Mouse (Mus musculus) left cerebral cortex, postnatal 10 days (tissue): ENCODE results near the gene H2al2a. TPM values are rescaled to one million over a fixed set of nuclear protein-coding genes. Genes with fewer than 3 reads are reported as not detected.
"Not testable (repeated sequence)": the region's sequence is repeated elsewhere in the genome, so short reads cannot be mapped to it uniquely, and the experiment has no call there.

Experiments
- DNase-seq, 2 experiments: peaks; one replicate each; pipeline ENCODE4 v3.0.0; 2021 to 2022; ENCODE audit warnings: low spot score in 2 of 2, mixed read lengths in 1 of 2; ENCODE audit errors: extremely low spot score in 1 of 2
- intact Hi-C: fragments of 180-260 bp; cut with DNase I; formaldehyde crosslinking; loops from one replicate; pipeline ENCODE4 v1.15.1; 2025
- total RNA-seq, 2 experiments: library from RNA; stranded (reverse); gene quantifications; 2 replicates each; pipeline ENCODE4 v1.2.3; 2021

The H2al2a gene
- total RNA-seq, 2 experiments from 2014 or later = not detected

DNA sequence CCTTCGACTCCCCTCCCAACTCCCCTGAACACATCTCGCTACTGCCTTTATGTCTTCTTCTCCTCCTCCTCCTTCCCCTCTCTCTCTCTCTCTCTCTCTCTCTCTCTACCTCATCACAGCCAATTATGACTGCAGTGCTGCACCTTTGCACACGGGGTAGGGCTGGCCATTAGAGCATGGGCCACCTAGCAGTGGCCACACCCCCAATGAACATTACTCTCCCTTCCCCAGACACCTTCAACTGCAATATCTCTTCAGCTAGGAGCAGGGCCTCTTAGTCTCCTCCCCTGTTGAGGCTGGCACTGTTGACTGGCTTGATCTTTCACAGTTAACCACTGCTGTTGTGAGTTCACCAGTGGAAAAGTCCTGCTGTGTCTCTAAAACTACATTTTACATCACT, 10.1 kb downstream of the H2al2a start:
- intact Hi-C loops = no loop called here
- DNase-seq = no peak

DNA sequence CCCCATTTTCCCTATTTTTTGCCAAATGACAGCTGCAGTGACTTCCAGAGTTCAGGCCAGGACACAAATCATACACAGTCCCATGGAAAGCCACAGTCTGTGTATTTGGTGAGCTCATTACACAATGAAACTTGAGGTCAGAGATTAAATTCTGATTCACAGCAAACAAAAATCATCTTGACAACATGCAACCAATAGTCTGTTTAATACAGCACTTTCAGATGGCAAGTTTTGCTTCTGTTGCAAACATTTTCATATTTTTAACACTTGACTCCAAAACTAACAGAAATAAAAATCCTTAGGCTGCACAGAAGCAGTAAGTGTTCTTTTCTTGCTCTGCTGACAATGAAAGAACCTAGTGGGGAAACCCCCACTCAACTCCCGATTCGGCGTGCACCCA, 12.0 kb downstream of the H2al2a start:
- DNase-seq = no peak
- intact Hi-C loops = no loop called here

DNA sequence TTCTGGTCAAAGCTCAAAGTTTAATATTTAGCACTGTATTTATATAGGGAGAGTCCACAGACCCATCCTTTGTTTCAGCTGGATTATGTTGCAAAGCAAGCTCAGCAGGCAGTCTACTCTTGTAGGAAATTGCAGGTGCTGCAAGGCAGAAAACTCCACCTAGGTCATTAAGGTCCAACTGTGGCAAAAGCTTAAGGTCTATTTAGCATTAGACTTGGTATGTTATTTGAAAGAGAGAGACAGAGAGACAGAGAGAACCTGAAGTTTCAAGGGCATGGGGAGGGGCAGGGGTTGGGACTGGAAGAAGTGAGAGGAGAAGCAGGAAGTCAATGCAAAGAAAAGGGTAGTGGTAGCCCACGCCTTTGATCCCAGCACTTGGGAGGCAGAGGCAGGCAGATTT, 14.0 kb downstream of the H2al2a start:
- intact Hi-C loops = no loop called here
- no peak for DNase-seq

DNA sequence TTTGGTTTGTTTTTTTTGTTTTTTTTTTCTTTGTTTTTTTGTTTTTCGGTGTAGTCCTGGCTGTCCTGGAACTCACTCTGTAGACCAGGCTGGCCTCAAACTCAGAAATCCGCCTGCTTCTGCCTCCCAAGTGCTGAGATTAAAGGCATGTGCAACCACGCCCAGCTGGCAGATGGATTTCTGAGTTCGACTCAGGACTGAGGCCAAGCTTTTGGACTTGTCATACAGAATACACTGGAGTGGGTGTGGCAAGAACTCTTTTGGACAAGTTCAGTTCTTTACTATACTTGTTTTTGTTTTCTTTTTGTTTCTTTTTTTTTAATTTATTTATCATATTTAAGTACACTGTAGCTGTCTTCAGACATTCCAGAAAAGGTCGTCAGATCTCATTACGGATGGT, 18.1 kb downstream of the H2al2a start:
- no peak for DNase-seq
- intact Hi-C loops = no loop called here

DNA sequence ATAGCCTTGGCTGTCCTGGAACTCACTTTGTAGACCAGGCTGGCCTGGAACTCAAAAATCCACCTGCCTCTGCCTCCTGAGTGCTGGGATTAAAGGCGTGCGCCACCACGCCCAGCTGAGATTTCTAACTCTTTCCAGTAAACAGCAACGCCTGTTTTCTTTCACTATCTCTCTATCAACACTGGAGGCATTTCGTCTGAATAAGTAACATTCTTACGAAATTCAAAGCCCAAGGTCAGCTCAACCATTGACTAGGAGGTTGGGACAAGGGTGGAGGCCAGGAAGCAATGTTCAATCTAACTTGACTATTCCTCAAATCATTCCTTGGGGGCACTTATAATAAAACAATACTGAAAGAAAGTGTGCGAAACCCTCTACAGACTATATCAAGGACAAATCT, 18.5 kb downstream of the H2al2a start:
- intact Hi-C loops, DNase-seq: not testable (repeated sequence)

DNA sequence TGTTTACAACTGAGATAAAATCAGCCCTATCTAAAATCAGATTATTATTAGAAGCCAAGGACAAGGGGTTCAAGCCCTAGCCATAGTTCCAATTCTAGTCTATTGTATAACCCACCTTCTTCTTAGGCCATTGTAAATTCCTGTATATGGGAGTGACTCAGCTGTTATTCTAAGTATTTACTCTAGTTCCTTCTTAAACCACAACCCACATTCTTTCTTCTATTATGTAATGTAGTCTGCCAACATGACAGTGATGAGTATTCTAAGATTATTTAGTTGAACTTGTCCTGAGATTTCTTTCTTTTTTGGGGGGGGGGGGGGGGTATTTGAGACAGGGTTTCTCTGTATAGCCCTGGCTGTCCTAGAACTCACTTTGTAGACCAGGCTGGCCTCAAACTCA, 19.1 kb downstream of the H2al2a start:
- DNase-seq = not testable (repeated sequence)

DNA sequence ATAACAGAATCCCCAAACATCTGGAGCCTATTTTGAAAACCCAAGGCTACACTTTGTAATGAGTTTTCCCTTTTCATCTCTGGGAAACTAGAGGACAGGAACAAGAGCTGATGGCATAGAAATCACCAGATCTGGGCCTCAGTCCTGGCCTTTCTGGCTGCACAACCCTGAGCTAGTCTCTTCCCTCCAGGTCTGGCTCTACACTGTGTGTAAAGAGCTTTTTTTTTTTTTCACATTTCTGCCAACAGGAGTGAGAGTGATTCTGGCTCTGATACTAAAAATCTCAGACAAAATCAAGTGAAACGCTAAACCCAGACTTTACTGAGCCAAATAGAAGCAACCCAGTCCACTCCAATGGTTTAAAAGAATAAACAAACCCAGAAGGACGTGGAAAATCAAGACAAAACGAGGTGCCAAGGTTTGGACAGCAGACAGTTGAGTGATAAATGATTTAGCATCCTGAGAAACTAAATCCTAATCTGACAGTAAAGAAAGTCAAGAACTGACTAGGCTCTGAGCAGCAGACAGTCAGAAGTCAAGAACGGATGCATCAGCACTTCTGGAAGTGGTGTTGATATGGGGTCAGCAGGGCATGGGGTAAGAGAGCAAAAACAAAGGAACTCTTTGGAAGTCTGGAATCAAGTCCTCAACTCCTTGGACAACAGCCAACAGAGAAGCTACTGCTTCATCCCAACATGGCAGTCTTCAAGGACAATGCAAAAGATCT, 21.0 kb downstream of the H2al2a start:
- intact Hi-C loops = no loop called here
- no peak for DNase-seq

More for the DNA sequence above, 19.1 kb downstream of the H2al2a start:
- intact Hi-C loops = not testable (repeated sequence)

DNA sequence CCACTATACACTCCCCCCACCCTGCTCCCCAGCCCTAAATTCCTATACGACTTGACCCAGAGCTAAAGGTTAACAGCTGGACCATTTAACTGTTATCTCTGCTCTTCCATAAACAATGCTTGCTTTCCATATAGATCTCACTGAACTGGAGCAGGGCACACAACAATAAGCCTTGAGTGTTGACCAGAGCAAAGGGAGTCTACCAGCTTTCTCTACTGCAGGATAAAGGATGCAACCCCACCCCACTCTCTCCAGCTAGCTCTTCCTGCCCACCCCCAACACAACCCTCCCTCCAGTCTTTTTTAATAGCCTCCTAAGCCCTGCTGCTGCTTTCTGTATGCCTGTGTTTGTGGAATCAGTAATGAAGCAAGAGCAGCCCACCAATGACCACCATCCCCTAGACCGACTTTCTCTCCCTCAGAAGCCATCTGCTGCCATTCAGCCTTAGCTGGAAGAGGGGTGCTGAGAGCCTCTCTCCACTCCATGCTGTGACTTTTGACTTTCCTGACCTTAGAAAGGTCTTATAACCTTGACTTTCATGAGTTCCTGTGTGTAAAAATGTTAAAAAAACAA, 22.8 kb downstream of the H2al2a start:
- intact Hi-C loops = no loop called here
- no peak for DNase-seq

DNA sequence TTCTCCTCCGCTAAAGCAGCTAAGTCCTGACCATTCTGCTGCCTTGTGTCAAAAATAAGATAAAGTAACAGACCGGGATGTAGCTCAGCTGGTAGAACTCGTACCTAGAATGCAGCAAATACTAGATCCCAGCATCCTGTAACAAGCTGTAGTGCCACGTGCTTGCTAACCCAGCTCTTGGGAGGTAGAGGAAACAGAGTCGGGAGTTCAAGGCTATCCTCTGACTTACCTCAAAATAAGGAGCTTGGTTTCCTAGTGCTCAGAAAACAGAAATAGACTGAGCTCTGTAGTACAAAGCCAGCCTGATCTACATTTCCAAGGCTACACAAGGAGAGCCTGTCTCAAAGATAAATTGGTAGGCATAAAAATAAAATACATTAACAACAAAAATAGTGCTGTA, 23.5 kb downstream of the H2al2a start:
- DNase-seq = no peak

DNA sequence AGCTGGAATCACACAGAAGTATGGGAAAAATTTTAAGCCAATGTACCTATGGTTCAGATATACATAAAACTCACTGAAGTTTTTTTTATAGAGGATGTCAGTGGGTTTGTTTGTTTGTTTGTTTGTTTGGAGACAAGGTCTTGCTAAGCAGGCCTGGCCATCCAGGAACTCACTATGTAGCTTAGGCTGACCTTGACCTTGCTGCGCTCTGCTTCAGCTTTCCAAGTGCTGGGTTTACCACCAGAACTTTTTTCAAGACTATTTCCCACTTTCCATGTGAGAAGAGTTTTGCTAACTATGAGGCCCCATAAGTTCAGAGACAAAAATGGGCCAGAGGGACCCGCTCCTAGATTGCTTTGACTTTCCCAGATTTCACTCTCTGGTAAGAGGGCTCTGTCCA, 23.9 kb downstream of the H2al2a start:
- DNase-seq = no peak
- intact Hi-C loops = no loop called here

More for the DNA sequence above, 23.5 kb downstream of the H2al2a start:
- intact Hi-C loops = no loop called here

DNA sequence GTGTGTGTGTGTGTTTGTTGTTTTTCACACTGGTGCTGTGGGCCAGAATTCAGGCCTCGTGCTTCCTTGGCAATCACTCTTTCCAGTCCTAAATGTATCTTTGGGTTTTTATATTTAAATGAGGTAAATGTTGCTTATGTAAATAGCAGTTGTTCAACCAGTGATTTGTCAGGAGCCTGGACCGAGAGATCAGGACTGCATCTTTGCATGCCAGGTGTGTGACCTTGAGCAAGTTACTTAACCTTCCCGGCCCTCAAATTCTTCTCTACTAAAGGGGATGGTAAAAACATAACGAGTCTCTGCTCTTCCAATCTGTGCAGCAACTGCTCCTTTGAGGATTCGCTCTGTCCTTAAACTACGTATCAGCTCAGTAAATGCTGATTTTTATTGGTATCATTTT, 25.4 kb downstream of the H2al2a start:
- no peak for DNase-seq
- intact Hi-C loops = no loop called here

DNA sequence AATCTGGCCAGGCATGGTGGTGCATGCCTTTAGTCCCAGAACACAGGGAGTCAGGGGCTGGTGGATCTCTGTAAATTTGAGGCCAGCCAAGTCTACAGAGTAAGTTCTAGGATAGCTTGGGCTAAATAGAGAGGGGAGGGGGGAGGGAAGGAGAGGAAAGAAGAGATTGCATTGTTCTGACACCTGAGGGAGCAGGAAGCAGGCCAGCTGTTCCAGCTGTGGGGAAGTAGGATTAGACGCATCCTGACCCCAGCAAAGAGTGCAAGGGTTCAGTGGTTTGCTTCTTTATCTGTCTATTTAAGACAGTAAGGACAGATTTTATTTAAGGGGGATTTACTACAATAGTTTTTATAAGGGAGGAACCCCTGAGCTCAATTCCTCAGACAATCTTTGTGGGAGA, 26.1 kb downstream of the H2al2a start:
- DNase-seq = no peak
- intact Hi-C loops = no loop called here

DNA sequence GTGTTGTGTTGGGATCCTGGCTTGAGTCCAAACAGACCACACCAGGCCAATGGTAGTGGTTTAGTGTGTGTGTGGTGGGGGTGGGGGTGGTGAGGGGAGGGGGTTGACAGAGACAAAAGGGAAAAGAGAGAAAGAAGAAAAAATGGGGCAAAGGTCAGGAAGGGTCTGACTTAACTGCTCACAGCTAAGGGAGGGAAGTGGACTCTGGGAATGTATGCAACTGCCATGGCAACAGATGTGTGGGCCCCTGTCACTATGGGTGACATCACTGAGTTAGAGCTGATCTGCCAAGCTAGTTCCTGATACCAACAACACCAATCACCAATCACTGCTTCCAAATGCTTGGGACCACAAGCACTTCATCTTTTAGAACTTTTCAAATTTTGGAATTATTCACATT, 26.6 kb downstream of the H2al2a start:
- intact Hi-C loops = no loop called here
- DNase-seq = no peak

DNA sequence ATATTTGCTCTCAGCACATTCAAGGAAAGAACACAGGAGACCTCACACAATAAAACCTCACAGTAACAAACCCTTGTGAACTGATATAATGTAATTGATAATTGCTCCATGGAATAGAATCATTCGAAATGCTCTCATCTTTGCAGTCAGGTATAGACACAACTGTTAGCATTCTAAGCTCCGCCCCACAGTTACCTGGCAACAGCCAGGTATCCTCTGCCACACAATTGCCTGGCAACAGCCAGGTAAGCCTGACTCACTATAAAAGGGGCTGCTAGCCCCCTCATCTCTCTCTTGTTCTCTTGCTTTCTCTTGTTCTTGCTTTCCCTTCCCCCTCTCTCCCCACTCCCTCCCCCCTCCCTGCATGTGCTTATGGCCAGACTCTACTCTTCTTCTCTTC, 28.2 kb downstream of the H2al2a start:
- no peak for DNase-seq
- intact Hi-C loops = no loop called here

DNA sequence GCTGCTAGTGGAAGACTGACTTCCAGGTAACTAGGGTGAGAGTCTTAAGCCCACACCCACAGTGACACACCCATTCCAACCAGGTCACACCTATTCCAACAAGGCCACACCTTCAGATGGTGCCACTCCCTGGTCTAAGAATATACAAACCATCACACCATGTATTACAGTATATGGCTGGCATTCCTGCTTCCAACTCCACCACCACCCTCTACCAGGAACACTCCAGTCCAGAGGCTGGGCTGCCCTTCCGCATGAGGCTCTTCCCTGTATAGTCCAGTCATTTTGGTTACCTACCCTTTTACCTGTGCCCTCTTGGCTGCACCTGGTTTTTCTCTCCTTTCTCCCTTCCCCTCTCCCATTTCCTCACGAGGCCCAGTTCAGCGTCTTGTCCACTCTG, 28.7 kb downstream of the H2al2a start:
- intact Hi-C loops, DNase-seq: not testable (repeated sequence)

DNA sequence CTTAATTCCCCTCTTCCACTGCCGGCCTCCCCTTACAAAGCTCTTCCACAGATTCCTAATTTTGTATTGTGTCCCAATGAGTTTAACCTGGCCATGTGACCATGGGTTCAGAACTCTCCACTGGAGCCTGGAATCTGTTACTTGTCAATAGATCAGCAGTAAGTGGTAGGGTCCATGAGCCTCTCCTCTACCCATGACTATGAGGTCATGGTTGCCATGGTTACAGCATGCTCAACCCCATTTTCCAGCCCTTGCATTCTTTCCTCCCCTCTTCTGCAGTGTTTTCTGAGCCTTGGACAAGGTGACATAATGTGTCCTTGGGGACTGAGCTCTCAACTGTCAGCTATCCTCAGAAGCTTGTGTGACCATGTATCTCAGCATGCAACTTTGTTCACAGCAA, 37.3 kb downstream of the H2al2a start:
- DNase-seq = no peak
- intact Hi-C loops = no loop called here

DNA sequence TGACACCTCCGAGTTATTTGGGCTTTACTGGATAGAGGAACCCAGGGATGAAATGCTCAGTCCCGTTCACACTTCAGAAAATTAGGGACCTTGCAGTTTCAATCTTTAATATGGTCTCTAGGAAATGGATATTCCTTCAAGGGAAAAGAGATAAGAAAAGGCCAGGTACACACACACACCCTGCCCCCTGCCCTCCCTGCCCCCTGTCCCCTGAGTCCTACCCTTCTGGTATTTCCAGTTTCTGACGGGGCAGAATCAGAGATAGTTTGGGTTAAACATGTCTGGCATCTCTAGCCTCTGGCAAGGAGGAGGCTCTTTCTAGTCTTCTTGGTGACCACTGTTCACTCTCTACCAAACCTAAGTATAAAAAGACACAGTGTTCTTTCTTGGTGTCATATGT, 49.9 kb downstream of the H2al2a start:
- intact Hi-C loops = no loop called here
- DNase-seq = no peak
